Mouse (Mus musculus) midbrain, embryonic 15.5 days (tissue): ENCODE data around the gene Med12l. TPM values are rescaled to one million over a fixed set of nuclear protein-coding genes. Genes with fewer than 3 reads are reported as not detected.

ENCODE experiments used
- ATAC-seq: fragments of 200-750 bp; cut with Nextera tagmentation; replicated peaks from 2 replicates; pipeline ENCODE4 v1.8.0; 2017; ENCODE audit warnings: moderate TSS enrichment
- H3K27ac ChIP-seq: fragments of 300-500 bp; sonication (generic); 2 replicates; pipeline ENCODE4 v1.5.1; 2015; ENCODE audit warnings: mild to moderate bottlenecking, inconsistent platforms
- H3K27me3 ChIP-seq: fragments of 300-500 bp; sonication (generic); replicated peaks from 2 replicates; pipeline ENCODE4 v1.6.1; 2015; ENCODE audit warnings: inconsistent platforms
- H3K36me3 ChIP-seq: fragments of 300-500 bp; sonication (generic); replicated peaks from 2 replicates; pipeline ENCODE4 v1.6.1; 2015; ENCODE audit warnings: inconsistent platforms
- H3K4me1 ChIP-seq: fragments of 300-500 bp; sonication (generic); 2 replicates; pipeline ENCODE4 v1.6.1; 2015; ENCODE audit warnings: inconsistent platforms
- H3K4me2 ChIP-seq: fragments of 300-500 bp; sonication (generic); 2 replicates; pipeline ENCODE4 v1.6.1; 2015; ENCODE audit warnings: inconsistent platforms, mild to moderate bottlenecking, moderate library complexity
- H3K4me3 ChIP-seq: fragments of 300-500 bp; sonication (generic); 2 replicates; pipeline ENCODE4 v1.5.1; 2015; ENCODE audit warnings: mild to moderate bottlenecking, inconsistent platforms
- H3K9ac ChIP-seq: fragments of 300-500 bp; sonication (generic); 2 replicates; pipeline ENCODE4 v1.6.1; 2015; ENCODE audit warnings: mild to moderate bottlenecking, inconsistent platforms
- H3K9me3 ChIP-seq: fragments of 300-500 bp; sonication (generic); 2 replicates; pipeline ENCODE4 v1.6.1; 2016; ENCODE audit warnings: inconsistent platforms
- WGBS: fragments of 180-500 bp; shearing (Covaris S2); methylation state at CpG from one replicate; pipeline ENCODE4 v1.1.7; 2015; ENCODE audit warnings: mixed read lengths; 5-methylcytosine and 5-hydroxymethylcytosine counted together
- polyA plus RNA-seq: library from polyadenylated mRNA; unstranded; fragments of >200 nt; fragmentation: Nextera tagmentation; extraction: Ambion mirVana; gene quantifications from 2 replicates; pipeline ENCODE4 v1.2.1, GENCODE M21; 2015

The Med12l gene
- polyA plus RNA-seq, 1 experiment from 2014 or later: 4.5 TPM

DNA sequence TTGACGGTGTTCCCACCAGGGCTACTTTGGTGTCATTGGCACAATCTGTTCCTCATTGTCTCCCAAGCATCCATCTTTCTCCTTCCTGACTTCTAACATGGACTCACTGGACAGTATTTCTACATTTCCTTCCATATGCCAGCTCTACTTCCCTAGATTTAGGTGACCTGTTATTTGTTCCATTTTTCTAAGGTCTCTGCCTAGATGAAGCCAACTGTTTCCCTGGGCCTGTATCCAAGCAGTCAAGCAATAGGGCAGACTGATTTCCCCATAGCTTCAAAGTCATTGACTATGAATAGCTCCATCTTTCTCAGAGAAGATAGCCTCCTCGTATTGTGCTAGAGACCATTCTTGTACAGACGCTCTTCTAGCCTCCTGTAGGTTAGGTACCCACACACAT lies 12.0 kb upstream of the Med12l start:
- no peaks in the 10 kb centered on the region for H3K27me3 ChIP-seq
- H3K4me3 ChIP-seq: no peak overlapping the region
- no peaks in the 10 kb centered on the region; the same call in 1 of the 2 replicates for H3K4me1 ChIP-seq
- no peak overlapping the region for H3K9ac ChIP-seq
- ATAC-seq: no peak
- H3K9me3 ChIP-seq: no peaks in the 10 kb centered on the region
- H3K27ac ChIP-seq: no peak overlapping the region
- H3K36me3 ChIP-seq: no peaks in the 10 kb centered on the region
- H3K4me2 ChIP-seq: no peak overlapping the region
- WGBS: 89% methylated on average over 3 of the region's 3 CpGs

DNA sequence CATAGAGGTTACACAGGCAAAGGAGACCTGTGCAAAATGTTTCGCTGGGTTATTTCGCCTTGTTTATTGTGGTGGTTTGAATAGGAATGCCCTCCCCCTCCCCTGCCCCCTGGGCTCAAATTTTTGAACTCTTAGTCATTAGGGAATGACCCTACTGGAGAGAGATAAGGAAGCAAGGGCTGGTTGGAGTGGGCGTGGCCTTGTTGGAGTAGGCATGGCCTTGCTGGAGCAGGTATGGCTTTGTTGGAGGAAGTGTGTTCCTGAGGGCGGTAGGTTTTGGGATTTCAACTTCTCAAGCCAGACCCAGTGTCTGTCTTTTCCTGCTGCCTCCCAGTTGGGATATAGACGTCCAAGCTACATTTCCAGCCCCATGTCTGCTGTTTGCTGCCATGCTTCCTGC lies 1.9 kb upstream of the Med12l start:
- Histone ChIP-seq H3K4me2 (no peak overlapping the region), H3K9me3 (no peaks in the 10 kb centered on the region), H3K36me3 (no peaks in the 10 kb centered on the region), H3K4me3 (no peak overlapping the region), H3K9ac (no peak overlapping the region), H3K4me1 (peaks cover 18% of the 10 kb centered on the region), H3K27me3 (no peaks in the 10 kb centered on the region), H3K27ac (no peak overlapping the region)
- ATAC-seq: no peak
- WGBS: 84% methylated on average over 5 of the region's 5 CpGs

DNA sequence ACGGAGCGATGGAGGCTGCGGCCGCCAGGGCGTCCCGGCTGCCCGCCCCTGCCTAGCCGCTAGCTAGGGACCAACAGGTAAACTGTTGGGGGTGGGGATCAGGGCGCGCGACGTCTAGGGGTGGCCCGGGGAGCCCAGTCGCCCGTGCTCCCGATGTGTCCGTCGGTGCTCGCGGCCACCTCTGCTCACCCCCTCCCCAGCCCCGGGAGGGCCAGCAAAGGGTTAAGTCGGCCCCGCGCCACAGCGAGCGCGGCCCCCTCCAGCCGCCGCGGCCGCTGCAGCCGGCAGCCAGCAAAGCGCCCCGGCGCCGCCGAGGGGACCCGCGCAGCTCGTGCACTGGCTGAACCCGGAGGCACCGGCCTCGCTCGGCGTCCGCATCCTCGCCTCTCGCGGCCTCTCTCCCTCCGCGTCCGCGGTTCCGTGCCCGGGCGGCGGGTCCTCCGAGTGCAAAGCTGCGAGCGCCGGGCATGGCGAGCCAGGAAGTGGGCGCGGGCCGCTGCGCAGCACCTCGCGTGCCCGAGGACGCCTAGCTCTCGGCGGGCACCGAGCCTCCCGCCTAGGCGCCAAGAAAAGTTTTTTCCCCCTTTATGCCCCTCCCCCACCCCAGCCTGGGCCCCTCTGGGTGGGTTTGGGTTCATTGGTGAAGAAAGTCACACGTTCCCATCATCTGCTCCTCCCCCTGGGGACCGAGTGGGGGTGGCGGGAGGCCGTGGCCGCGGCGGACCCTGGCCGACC lies 538 bp downstream of the Med12l start:
- Histone ChIP-seq H3K36me3 (no peaks in the 10 kb centered on the region), H3K9me3 (no peaks in the 10 kb centered on the region), H3K27ac (peak overlapping the region; percentile 94), H3K4me2 (peak overlapping the region; percentile 79), H3K4me3 (peak overlapping the region; percentile 86), H3K9ac (peak overlapping the region; percentile 76), H3K4me1 (peaks cover 18% of the 10 kb centered on the region), H3K27me3 (no peaks in the 10 kb centered on the region)
- peak; percentile 78 for ATAC-seq
- under 1% methylated on average over 67 of the region's 83 CpGs for WGBS

GRCm38 (mm10) chr3:59006731-59007441 lies 1.3 kb downstream of the Med12l start:
- no peaks in the 10 kb centered on the region for H3K36me3 ChIP-seq
- H3K4me3 ChIP-seq: peak overlapping the region; percentile 86
- WGBS: under 1% methylated on average over 76 of the region's 77 CpGs
- peak overlapping the region; percentile 94 for H3K27ac ChIP-seq
- H3K9me3 ChIP-seq: no peaks in the 10 kb centered on the region
- peak; percentile 89 for ATAC-seq
- H3K27me3 ChIP-seq: no peaks in the 10 kb centered on the region
- peaks cover 18% of the 10 kb centered on the region for H3K4me1 ChIP-seq
- peak overlapping the region; percentile 79 for H3K4me2 ChIP-seq
- peak overlapping the region; percentile 76 for H3K9ac ChIP-seq

GRCm38 (mm10) chr3:59010276-59010675 lies 4.7 kb downstream of the Med12l start:
- H3K9ac ChIP-seq: no peak overlapping the region
- no peak for ATAC-seq
- H3K4me3 ChIP-seq: no peak overlapping the region
- H3K27me3 ChIP-seq: no peaks in the 10 kb centered on the region
- H3K9me3 ChIP-seq: no peaks in the 10 kb centered on the region
- 90% methylated on average over 3 of the region's 3 CpGs for WGBS
- H3K36me3 ChIP-seq: no peaks in the 10 kb centered on the region
- H3K4me1 ChIP-seq: peaks cover 10% of the 10 kb centered on the region
- H3K27ac ChIP-seq: no peak overlapping the region
- H3K4me2 ChIP-seq: no peak overlapping the region

DNA sequence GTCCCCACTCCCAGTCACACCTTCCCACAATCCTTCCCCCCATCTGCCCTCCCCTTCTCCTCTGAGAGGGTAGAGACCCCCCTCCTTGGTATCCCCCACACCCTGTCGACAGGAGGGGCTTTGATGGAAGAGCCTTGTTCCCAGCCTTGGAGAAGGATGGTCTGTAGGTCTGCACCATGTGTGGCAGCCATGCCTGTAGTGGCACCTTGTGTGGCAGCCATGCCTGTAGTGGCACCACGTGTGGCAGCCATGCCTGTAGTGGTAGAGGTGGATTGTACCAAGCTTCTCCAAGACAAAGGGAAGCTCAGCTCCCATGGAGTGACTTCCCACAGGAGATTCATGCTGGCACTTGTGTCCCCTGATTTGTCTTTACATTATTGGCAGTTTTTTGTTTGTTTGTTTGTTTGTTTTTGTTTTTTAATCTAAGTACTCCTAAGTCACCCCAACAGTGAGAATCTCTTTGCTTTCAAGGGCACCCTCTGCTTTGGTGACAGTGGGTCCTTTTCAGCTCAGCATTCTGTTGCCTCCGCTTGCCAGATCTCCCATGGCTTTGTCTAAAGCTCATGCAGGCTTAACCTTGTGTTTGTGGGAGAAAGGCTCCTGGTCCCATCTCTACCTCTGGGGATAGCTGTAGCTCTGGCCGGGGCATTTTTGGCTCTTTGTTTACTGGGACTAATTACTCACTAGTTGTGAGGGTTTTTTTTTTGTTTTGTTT lies 10.2 kb downstream of the Med12l start:
- Histone ChIP-seq H3K4me3 (no peak overlapping the region), H3K36me3 (no peaks in the 10 kb centered on the region), H3K27me3 (no peaks in the 10 kb centered on the region), H3K27ac (no peak overlapping the region), H3K9me3 (no peaks in the 10 kb centered on the region), H3K4me2 (no peak overlapping the region), H3K4me1 (no peaks in the 10 kb centered on the region), H3K9ac (no peak overlapping the region)
- WGBS: 67% methylated on average over 4 of the region's 4 CpGs
- ATAC-seq: no peak

- ATAC-seq: no peak
- H3K4me1 ChIP-seq: peaks cover 4% of the 10 kb centered on the region
- H3K27ac ChIP-seq: no peak overlapping the region
- no peaks in the 10 kb centered on the region for H3K9me3 ChIP-seq
- H3K9ac ChIP-seq: no peak overlapping the region
- H3K4me3 ChIP-seq: no peak overlapping the region
- 88% methylated on average over 9 of the region's 9 CpGs for WGBS
- no peaks in the 10 kb centered on the region for H3K27me3 ChIP-seq
- H3K36me3 ChIP-seq: no peaks in the 10 kb centered on the region
- no peak overlapping the region for H3K4me2 ChIP-seq
Measured at GRCm38 (mm10) chr3:59016501-59016900, 10.9 kb downstream of the Med12l start.

- WGBS: 48% methylated on average over 8 of the region's 8 CpGs
- no peak overlapping the region for H3K27ac ChIP-seq
- H3K36me3 ChIP-seq: no peaks in the 10 kb centered on the region
- H3K4me2 ChIP-seq: no peak overlapping the region
- H3K27me3 ChIP-seq: no peaks in the 10 kb centered on the region
- peaks cover 4% of the 10 kb centered on the region for H3K4me1 ChIP-seq
- ATAC-seq: peak; percentile 50
- no peak overlapping the region for H3K9ac ChIP-seq
- no peaks in the 10 kb centered on the region for H3K9me3 ChIP-seq
- no peak overlapping the region for H3K4me3 ChIP-seq
Measured at GRCm38 (mm10) chr3:59021236-59021635, 15.6 kb downstream of the Med12l start.

DNA sequence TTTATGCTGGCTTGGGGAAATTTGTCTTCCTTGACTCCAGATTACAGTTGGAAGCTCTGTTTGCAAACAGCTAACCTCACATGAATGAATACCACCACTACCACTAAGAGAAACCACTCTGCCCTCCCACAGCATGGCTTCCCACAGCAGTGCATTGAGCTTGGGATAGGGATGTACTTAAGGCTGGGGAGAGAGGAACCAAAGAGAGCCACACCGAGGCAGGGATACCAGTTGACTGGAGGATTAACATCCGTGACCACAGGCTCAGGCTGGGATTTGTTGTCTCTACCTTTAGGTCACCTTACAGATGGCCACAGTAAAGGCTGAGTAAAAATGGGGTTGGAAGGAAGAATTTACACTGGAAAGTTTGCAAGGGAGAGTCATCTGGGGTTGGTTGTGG lies 16.6 kb downstream of the Med12l start:
- no peak overlapping the region for H3K4me3 ChIP-seq
- no peak overlapping the region for H3K27ac ChIP-seq
- no peaks in the 10 kb centered on the region for H3K27me3 ChIP-seq
- no peaks in the 10 kb centered on the region for H3K36me3 ChIP-seq
- no peak for ATAC-seq
- H3K4me2 ChIP-seq: no peak overlapping the region
- no peak overlapping the region for H3K9ac ChIP-seq
- WGBS: 77% methylated on average over 2 of the region's 2 CpGs
- H3K4me1 ChIP-seq: peaks cover 4% of the 10 kb centered on the region
- no peaks in the 10 kb centered on the region for H3K9me3 ChIP-seq

GRCm38 (mm10) chr3:59022971-59023370 lies 17.3 kb downstream of the Med12l start:
- H3K27ac ChIP-seq: no peak overlapping the region
- no peaks in the 10 kb centered on the region for H3K9me3 ChIP-seq
- H3K4me2 ChIP-seq: no peak overlapping the region
- peaks cover 4% of the 10 kb centered on the region for H3K4me1 ChIP-seq
- no peaks in the 10 kb centered on the region for H3K36me3 ChIP-seq
- H3K27me3 ChIP-seq: no peaks in the 10 kb centered on the region
- H3K9ac ChIP-seq: no peak overlapping the region
- WGBS: 95% methylated on average over 14 of the region's 14 CpGs
- ATAC-seq: no peak
- no peak overlapping the region for H3K4me3 ChIP-seq

- Histone ChIP-seq H3K27me3 (no peaks in the 10 kb centered on the region), H3K9ac (no peak overlapping the region), H3K4me3 (no peak overlapping the region), H3K27ac (no peak overlapping the region), H3K9me3 (no peaks in the 10 kb centered on the region), H3K36me3 (no peaks in the 10 kb centered on the region), H3K4me2 (no peak overlapping the region), H3K4me1 (peaks cover 4% of the 10 kb centered on the region)
- 79% methylated on average over 14 of the region's 14 CpGs for WGBS
- no peak for ATAC-seq
Measured at GRCm38 (mm10) chr3:59024531-59025192, 19.0 kb downstream of the Med12l start.

DNA sequence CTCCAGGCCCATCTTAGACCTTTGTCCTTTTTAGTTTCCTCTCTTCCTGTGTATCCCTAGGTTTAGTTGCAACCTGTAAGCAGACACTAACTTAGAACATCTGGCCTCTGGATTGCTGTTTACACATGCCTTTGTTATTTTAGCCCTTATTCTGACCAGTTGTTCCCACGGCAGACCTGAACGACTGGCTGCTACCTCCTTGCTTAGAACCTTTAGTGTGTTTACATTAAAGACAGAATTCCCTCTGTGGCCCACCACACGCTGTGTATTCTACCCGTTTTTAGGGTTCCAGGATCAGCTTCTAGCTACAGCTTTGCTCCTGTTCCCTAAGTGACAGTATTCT lies 19.5 kb downstream of the Med12l start:
- H3K4me2 ChIP-seq: no peak overlapping the region
- H3K4me1 ChIP-seq: peaks cover 4% of the 10 kb centered on the region
- no peaks in the 10 kb centered on the region for H3K36me3 ChIP-seq
- WGBS: 64% methylated on average over 4 of the region's 4 CpGs
- no peaks in the 10 kb centered on the region for H3K9me3 ChIP-seq
- no peak overlapping the region for H3K27ac ChIP-seq
- no peak overlapping the region for H3K4me3 ChIP-seq
- no peak overlapping the region for H3K9ac ChIP-seq
- no peaks in the 10 kb centered on the region for H3K27me3 ChIP-seq
- ATAC-seq: no peak
